Mouse (Mus musculus) lung, postnatal 10 days (tissue): ENCODE results near the gene Gm10272.
A peak's percentile ranks its signal among the peaks of the same experiment; 100 is the strongest.
"Not testable (repeated sequence)": the region's sequence is repeated elsewhere in the genome, so short reads cannot be mapped to it uniquely, and the experiment has no call there.

Source experiments
- DNase-seq: peaks from one replicate; pipeline ENCODE4 v3.0.0; 2021

The Gm10272 gene

DNA sequence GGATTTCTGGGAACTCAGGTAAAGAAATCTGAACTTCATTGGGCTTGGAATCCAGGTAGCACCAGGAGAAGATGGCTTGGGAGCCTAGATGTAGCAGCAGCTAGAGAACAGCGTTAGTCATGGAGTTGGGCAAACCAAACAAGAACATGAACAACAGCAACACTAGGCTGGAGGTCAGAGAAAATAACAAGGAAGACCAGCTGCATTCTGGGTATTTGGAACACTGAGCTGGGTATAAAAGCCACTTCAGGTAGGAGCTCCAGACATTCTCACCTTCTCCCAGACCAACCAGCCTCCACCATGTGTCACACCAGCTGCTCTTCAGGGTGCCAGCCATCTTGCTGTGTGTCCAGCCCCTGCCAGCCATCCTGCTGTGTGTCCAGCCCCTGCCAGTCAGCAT, at the start of gene Gm10272:
Gene Gm10272, plus strand, starts transcription at position 301 of the 400 bp plus-strand sequence.
- no peak for DNase-seq

DNA sequence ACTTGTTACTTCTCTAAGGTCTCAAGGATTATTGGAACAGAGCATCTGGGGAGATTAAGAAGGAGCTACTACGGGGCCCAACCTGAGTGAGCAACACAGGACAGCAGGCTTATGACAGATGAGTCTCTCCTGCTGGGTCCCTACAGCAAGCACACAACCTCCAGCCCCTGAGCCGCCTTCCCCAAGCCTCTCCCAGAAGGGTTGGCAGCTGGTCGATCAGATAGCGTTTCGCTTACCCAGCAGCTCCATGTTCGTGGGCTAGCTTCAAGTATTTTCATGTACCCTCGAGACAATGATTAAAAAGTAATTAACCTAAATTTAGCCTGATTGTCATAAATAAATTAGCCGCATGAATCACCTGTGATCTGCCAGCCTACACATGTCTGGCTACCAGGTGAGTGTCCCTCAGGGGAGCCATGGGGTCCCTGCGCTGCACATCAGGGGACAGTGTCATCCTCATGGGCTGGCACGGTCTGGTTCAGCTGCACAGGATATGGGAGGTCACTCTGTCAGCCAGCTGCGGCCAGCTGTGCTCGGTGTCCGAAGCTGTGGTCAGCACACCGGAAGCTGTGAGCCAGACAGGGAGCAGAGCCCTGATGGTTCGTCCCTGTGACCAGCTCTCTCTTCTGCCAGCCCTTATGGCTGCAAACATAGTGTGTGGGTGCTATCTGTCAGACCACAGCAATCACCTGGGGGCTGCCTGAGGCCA, 48.0 kb upstream of the Gm10272 start:
- peak; percentile 82 for DNase-seq

DNA sequence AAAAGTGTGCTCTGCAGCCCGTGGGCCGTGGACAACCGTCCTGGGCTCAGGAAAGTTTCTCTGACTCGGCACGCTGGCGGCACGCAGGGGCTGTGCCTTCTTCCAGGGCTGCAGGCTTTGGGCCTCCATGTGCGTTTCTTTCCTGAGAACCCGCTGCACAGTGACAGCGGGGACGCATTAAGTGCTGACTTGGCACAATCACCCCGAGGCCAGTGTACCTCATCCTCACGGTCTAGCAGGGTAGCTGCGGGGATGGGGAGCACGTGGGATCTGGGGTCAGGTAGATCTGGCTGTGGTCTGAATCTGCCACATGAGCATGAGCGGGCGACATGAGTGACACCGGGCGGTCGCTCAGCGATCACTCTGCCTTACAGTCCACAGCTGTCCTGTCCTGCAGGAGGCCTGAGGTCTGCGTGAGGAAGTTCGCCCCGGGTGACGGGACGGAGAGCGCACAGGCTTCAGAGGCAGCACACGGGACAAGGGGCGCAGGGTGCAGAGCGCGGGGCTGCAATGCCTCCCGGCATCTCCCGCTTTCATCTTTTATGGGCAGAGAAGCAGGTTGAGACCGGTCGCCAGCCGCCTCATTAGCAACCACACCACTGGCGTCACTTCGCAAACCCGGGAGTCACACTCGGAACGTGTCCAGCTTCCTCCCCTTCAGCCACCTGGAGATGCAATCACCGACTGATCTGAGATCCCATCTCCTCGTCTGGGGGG, 42.3 kb upstream of the Gm10272 start:
- DNase-seq: no peak

DNA sequence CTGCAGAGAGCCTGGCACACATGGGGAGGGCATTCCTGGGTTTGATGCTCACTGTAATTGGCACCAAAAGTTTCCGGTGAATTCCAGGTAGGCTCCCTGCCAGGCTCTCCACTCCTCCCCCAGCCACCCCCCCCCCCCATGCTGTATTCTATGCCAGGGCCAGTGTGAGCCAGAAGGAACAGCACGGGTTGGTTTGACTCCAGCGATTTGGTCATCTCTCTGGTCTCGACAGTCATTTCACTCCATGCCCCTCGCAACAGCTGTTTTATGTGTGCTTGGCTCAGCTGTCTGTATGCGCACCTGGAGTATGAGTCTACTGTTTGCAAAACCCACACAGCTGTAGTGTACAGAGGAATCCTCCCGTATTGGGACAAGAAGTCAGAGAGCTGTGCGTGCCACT, 40.1 kb upstream of the Gm10272 start:
- peak; percentile 34 for DNase-seq

DNA sequence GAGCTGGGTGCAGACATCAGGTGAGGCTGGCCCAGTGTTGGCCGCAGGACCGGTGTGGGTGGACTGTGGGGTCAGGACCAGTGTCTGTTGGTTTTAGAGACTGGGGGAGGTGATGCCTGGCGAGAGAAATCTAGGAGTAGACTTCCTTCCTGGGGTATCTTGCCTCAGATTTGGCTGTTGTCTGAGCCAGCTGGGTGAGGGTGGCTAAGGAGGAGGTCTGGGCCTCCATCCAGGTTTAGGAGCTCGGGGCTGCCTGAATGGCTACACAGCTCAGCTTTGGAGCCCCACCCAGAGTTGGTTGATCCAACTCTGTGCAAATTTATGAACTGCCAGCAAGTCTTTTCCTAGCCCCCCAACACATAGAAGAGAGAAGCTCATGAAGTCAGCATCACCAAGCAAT, 39.0 kb upstream of the Gm10272 start:
- DNase-seq: peak; percentile 42

DNA sequence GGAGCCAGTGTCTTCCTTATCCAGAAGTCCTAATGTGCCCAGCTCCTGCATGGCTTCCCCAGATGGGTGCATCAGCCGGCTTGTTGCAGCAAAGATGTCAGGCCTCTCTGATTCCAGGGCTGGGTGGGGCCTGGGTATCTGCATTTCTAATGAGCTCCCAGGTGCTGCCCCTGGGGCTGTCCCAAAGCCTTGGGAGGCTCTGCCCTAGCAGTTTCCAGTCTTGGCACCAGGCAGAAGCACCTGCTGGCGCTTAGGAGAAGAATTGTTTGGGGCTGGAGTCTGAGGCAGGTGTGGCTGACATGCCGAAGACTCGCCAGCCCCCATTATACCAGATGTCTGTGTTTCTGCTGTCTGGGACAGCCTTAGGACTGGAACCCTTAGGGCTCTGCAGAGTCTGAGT, 35.7 kb upstream of the Gm10272 start:
- DNase-seq: no peak

DNA sequence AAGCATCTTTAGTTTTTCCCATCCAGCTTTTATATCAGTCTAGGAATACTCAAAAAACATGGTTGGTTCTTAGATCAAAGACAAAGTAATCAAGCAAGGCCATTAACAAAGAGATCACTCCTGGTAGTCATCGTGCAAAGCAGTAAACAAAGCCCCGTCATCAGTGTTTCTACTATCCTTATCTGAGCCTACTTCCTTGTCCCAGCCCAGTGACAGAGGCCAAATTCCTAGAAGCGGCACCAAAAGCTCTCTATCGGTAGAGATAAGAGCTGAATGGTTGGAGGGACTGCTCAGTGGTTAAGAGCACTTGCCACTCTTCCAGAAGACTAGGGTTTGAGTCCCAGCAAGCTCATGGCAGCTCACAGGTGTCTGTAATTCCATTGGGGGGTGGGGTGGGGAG, 34.9 kb upstream of the Gm10272 start:
- no peak for DNase-seq

DNA sequence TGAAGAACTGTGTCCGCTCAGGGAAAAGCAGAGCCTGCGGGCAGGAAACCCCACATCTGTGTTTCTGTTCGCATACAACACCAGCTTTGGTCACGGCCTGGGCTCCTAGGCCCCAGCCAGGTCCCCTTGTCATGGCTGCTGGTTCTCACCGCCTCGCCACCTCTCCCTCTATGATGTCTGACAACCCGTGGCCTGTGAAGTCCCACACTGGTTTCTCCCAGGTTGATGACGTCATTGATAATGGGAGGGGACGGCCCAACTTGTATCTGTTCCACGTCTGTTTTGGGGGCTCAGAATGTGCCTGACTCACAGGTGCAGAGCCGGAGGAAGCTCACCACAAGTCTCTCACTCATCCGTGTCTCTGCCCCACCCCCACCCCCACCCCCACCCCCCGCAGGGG, 32.7 kb upstream of the Gm10272 start:
- no peak for DNase-seq

DNA sequence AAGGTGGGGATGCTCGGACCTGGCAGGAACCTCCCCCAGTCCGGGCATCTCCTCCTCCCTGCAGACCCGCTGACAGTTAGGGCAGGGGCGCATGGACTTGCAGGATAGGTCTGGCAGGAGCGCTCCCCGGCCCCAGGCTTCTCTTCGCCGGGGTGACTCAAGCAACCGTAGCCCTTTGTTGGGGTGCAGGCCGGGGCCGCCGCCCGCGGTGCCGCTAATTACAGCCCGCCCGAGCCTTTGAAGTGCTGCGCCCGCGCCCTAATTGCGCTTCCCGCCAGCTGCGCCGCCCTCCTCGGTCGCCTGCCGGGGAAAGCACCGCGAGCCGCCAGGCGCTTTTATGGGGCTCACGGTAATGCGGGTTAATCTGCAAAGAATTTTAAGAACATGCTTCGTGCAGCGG, 28.9 kb upstream of the Gm10272 start:
- DNase-seq: no peak

DNA sequence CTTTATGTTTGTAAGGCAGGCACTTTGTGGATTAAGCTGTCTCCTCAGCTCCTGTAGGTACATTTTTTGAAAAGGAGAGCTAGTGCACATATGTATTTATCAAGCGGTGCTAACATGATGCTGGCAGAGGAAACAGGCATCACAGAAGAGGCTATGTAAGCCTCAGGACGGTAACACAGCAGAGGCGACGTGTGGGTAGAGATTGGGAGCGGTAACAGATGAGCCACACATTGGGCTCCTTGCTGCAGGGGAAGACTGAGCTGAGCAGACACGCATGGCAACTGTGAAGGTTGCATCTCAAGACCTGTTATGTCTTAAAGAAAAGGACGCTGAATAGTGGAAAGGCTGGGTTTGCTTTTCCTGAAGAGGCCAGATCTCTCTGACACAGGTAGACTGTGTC, 23.4 kb upstream of the Gm10272 start:
- no peak for DNase-seq

DNA sequence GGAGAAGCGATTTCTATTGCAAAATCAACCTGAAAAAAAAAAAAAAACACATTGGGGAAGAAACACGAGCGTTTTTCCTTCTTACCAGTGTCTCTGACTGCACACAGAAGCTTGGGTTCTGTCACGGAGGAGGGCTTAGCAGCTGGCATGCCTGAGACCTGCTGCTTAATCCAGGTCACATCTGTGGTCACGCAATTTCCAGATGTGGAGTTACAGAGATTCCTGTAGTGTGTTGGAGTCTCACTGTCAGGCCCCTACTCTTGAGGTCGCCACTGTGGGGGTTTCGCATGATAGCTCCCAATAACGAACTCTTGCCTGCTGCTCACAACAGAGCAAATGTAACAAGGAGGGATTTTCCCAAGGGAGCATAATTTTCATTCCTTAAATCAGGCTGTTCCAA, 22.2 kb upstream of the Gm10272 start:
- DNase-seq: no peak

DNA sequence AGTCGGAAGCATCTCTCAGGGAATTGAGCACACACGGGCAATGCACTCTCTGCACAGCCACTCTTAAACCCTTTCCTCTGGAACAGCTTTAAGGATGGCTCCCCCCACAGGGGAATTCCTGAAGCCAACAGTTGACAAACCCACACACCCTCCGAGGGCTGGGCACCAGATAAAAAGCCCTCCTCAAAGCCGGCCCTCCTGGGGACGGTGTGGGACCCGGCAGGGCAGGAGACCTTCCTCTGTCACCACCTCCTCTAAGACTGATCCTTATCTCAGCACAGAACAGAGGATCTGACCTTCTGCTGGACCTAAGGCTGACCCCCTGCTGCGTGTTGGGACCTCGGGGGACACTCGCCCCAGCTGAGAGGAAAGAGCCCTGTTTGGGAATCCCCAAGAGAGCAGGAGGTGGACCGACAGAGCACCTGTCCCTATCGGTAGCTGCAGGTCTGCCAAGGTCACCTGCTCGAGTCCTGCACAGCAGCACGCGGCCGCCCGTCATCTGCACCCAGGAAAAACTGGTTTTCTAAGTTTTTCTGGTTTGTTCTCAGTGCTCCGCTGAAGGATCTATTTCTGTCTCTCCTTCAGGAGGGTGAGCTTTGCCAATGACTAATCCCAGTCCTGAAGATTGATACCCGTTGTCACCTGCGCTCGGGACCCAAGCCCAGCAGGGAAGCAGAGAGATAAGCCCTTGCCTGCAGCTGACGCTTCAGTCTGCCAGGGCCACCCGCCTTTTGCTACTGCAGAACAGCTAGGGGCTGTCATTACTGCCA, 20.3 kb upstream of the Gm10272 start, which contains the start of gene Tspear:
Gene Tspear, plus strand, starts transcription at position 675 of the 770 bp plus-strand sequence.
- DNase-seq: no peak

DNA sequence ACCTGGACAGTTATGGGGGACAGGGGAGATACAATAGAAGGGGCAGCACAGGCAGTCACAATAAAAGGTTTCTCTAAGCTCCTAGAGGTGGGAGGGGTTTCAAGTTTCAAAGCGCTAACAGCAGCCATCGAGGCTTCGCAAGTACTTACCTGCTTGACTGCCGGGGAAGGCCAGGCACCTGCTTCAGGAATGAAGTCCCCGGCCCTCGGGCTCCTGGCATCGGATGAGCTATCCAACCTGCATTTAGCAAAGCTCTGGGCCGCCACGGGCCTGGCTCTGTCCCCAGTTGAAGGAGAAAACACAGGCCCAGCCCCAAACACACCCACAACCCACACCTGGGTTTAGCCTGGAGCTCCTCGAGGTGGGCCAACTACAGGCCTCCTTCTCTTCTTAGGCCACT, 19.4 kb upstream of the Gm10272 start:
- no peak for DNase-seq

DNA sequence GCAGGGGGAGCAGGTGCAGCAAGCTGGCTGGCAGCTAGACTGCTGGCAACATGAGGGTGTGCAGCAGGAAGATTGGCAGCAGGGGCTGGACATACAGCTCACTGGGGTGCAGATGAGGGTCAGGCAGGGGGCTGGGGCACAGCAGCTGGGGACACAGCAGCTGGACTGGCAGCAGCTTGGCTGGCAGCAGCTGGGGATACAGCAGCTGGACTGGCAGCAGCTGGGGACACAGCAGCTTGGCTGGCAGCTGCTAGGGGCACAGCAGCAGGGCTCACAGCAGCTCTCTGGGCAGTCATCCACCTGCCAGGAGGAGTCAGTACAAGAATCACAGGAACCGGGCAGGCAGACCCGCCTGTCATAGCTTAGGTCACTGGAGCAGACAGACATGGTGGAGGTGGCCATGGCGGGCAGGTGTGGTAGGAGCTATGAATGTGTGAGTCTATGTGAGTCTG, 16.0 kb upstream of the Gm10272 start, which contains the start of gene Gm19402:
Gene Gm19402, minus strand, starts transcription at position 402 of the 452 bp plus-strand sequence.
- DNase-seq: not testable (repeated sequence)

DNA sequence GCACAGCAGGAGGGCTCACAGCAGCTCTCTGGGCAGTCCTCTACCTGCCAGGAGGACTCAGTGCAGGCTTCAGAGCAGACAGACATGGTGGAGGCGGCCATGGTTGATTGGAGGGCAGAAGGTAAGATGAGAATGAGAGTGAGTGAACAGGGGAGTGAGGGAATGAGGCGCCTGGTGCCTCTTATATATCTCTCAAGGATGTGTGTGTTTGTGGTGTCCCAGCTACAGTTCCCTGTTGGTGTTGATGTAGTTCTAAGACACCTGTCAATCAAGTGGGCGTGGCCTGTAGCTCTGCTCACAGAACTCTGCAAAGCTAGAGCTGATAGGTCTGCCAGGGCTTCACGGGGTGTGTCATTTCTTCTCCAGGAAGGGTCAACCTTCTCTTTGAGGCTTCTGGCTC, 9.3 kb upstream of the Gm10272 start, which contains the start of gene Gm9508:
Gene Gm9508, minus strand, starts transcription at position 101 of the 400 bp plus-strand sequence.
- no peak for DNase-seq

DNA sequence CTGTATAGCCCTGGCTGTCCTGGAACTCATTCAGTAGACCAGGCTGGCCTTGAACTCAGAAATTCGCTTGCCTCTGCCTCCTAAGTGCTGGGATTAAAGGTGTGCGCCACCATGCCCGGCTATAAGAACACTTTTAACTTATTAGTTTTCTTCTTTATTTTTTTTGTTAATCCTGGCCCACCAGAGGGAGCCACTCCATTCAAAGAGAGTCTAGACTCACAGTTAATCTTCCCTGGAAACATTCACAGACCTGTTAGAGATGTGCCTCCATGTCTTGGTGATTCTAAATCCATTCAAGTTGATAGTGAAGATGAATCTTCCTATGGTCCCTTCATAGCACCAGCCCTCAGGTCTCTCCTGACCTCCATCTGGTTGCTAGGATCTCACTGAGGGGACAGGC, 3.4 kb downstream of the Gm10272 start:
- DNase-seq: no peak

DNA sequence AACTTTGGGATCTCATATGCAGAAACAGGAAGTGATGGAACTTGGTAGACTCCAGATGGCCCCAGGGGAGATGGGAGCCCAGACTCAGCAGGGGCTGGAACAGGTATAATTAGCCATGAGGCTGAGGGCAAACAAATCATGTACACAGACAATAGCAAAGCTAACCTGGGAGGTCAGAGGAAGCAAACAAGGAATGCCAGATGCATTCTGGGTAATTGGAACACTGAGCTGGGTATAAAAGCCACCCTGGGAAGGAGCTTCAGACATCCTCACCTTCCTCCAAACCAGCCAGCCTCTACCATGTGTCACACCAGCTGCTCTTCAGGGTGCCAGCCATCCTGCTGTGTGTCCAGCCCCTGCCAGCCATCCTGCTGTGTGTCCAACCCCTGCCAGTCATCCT, 4.7 kb downstream of the Gm10272 start, which contains the start of gene Gm10024:
Gene Gm10024, plus strand, starts transcription at position 301 of the 400 bp plus-strand sequence.
- not testable (repeated sequence) for DNase-seq

DNA sequence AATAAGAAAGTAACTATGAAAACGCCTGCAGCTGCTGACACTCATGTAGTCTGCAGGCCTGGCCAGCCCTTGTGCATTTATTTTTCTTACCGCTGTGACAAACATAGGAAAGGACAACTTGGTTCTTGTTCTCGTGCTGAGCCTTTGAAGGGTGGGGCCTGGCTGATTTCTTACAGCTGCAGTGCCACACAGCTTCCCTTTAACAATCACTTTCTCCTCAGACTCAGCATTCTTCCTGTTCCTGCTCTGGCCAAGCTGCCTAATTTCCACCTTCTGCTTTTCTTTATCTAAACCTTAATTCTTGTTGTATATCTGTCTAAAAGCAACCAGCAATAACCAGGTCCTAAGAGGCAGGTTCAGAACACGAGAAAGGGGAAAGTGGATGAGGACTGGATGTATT, 7.3 kb downstream of the Gm10272 start:
- no peak for DNase-seq

DNA sequence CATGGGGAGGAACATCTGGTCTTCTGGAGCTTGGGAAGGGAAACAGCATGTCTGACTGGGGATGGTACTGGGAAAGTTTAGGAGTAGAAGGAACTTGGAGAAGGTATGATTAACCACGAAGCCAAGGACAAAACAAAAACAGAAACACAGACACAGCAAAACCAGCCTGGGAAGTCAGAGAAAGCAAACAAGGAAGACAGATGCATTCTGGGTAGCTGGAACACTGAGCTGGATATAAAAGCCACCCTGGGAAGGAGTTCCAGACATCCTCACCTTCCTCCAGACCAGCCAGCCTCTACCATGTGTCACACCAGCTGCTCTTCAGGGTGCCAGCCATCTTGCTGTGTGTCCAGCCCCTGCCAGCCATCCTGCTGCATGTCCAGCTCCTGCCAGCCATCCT, 9.1 kb downstream of the Gm10272 start, which contains the start of gene Gm10142:
Gene Gm10142, plus strand, starts transcription at position 301 of the 400 bp plus-strand sequence.
- no peak for DNase-seq

DNA sequence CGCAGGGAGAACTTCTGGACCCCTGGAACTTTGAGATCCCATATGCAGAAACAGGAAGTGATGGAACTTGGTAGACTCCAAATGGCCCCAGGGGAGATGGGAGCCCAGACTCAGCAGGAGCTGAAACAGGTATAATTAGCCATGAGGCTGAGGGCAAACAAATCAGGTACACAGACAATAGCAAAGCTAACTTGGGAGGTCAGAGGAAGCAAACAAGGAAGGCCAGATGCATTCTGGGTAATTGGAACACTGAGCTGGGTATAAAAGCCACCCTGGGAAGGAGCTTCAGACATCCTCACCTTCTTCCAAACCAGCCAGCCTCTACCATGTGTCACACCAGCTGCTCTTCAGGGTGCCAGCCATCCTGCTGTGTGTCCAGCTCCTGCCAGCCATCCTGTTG, 13.9 kb downstream of the Gm10272 start, which contains the start of gene Krtap12-1:
Gene Krtap12-1, plus strand, starts transcription at position 301 of the 400 bp plus-strand sequence.
- DNase-seq: not testable (repeated sequence)

DNA sequence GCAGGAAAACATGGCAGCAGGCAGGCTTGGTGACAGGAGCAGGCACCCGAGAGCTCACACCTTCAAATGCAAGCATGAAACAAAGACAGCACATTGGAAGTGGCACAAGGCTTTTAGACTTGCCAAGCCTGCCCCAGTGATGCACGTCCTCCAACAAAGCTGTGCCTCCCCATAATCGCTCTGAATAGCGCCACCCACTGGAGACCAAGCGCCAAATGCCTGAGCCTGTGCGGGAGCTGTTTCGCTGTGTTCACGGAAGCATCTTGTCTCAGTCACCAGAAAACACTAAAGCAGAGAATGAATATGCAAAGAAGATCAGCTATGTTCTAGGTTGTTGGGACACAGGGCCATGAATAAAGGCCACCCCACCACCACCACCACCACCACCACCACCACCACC, 18.4 kb downstream of the Gm10272 start:
- no peak for DNase-seq

DNA sequence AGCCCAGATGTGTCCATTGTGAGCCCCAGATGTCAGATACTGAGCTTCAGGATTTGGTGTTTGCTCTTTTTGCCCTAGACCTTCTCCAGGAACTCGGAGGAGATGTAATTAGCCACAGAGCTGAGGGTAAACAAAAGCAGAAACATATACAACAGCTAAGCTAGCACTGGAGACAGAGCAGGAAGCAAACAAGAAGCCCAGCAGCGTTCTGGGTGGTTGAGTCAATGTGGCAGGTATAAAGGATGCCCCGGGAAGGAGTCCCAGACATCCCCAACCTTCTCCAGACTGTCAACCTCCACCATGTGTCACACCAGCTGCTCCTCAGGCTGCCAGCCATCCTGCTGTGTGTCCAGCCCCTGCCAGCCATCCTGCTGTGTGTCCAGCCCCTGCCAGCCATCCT, 19.8 kb downstream of the Gm10272 start, which contains the start of gene Gm10100:
Gene Gm10100, plus strand, starts transcription at position 301 of the 400 bp plus-strand sequence.
- DNase-seq: no peak

DNA sequence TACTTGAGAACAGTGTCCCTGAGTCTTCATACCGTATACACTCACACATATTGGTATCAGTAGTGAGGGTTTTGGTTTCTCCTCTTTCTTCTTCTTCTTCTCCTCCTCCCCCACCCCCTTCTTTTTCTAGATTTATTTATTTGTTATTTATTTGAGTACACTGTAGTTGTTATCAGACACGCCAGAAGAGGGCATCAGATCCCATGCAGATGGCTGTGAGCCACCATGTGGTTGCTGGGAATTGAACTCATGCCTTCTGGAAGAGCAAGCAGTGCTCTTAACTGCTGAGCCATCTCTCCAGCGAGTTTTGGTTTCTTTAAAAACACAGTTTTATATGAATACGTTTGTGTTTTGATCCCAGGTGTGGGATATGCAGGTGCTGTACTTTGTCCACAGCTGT, 21.9 kb downstream of the Gm10272 start:
- no peak for DNase-seq
